Mouse (Mus musculus): ENCODE measurements at regions not wholly inside any gene's neighbourhood (a gene's known extent, or its start where the extent isn't known, plus 50 kb on each side); places are given as distances from the start of the nearest gene placed in this dataset.
A peak's percentile ranks its signal among the peaks of the same experiment; 100 is the strongest.

DNA sequence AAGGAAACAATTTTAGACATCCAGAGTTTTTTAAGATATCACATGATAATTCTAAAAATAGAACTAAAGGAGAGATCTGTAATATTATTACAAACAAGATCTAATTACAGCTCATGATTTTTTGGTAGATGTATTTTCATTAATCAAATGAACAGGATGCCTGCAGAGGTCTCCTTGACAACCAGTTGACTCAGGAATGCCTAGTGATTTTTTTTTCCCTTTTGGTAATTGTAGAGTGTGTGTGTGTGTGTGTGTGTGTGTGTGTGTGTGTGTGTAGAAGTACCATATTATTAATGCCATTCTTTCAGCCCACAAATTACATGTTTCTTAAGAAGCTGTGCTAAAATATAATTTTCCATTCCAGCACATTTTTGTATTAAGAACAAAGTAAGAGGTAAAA is 365.1 kb downstream of the Plod2 start:
- H3K36me3 ChIP-seq (ENCODE audit: insufficient read depth, low read length), result no peaks in the 10 kb centered on the region
- no peaks in the 10 kb centered on the region for H3K9me3 ChIP-seq (ENCODE audit: low read length)
- no peaks in the 10 kb centered on the region for H3K4me1 ChIP-seq (ENCODE audit: insufficient read depth, low read length)
- H3K4me3 ChIP-seq (ENCODE audit: low read length), result no peak overlapping the region
- H3K4me2 ChIP-seq (replicated peaks; ENCODE audit: low read depth, low read length), result no peak overlapping the region
- no peaks in the 10 kb centered on the region for H3K27me3 ChIP-seq (ENCODE audit: insufficient read depth, low read length)
- no peak overlapping the region for H3K9ac ChIP-seq (replicated peaks; ENCODE audit: low read length)
- no peak for ATAC-seq (ENCODE audit: low FRiP score, low TSS enrichment)
- no peak overlapping the region for H3K27ac ChIP-seq (ENCODE audit: low read length)

- Histone ChIP-seq H3K27me3 (ENCODE audit: insufficient read depth, low read length) (no peaks in the 10 kb centered on the region), H3K36me3 (ENCODE audit: insufficient read depth, low read length) (no peaks in the 10 kb centered on the region), H3K9ac (replicated peaks; ENCODE audit: low read length) (no peak overlapping the region), H3K4me2 (replicated peaks; ENCODE audit: low read depth, low read length) (no peak overlapping the region), H3K4me1 (ENCODE audit: insufficient read depth, low read length) (no peaks in the 10 kb centered on the region), H3K9me3 (ENCODE audit: low read length) (no peaks in the 10 kb centered on the region), H3K4me3 (ENCODE audit: low read length) (no peak overlapping the region), H3K27ac (ENCODE audit: low read length) (no peak overlapping the region)
- 0 out of 2 replicates have a peak, but pooled peaks have one; percentile 39 for ATAC-seq (ENCODE audit: low FRiP score, low TSS enrichment)
- 53% methylated on average over 1 of the region's 1 CpGs for WGBS
Measured at GRCm38 (mm10) chr9:92919396-92919795, 377.4 kb downstream of the Plod2 start.

- 37% methylated on average over 6 of the region's 6 CpGs for WGBS
- ATAC-seq (ENCODE audit: low FRiP score, low TSS enrichment), result peak; percentile 61; the same call in 1 of the 2 replicates
- no peak overlapping the region for H3K9ac ChIP-seq (replicated peaks; ENCODE audit: low read length)
Measured at GRCm38 (mm10) chr9:92930231-92930966, 388.4 kb downstream of the Plod2 start.

DNA sequence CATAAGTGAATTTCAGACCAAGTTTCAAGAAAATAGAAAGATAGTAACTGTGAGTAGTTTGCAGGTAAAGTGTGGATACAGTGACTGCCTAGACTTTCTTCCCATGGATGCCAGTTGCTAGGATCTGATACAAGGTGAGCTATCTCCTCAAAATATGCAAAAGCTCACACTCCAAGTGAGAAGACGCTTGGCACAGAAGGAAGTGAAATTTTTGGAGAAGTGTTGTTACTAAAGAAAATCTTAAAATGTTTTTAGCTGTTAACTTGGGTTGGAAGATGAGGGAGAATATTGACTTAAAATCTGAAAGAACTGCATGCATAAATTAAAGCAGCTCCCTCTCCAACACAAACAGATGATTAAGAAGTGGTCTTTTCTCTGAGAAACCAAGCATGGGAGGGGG is 395.8 kb downstream of the Plod2 start:
- H3K4me1 ChIP-seq (ENCODE audit: insufficient read depth, low read length), result no peaks in the 10 kb centered on the region
- no peak for ATAC-seq (ENCODE audit: low FRiP score, low TSS enrichment)
- WGBS, result 85% methylated on average over 1 of the region's 1 CpGs
- no peak overlapping the region for H3K4me3 ChIP-seq (ENCODE audit: low read length)
- no peaks in the 10 kb centered on the region for H3K36me3 ChIP-seq (ENCODE audit: insufficient read depth, low read length)
- no peak overlapping the region for H3K27ac ChIP-seq (ENCODE audit: low read length)
- no peak overlapping the region for H3K4me2 ChIP-seq (replicated peaks; ENCODE audit: low read depth, low read length)
- H3K9me3 ChIP-seq (ENCODE audit: low read length), result peaks cover 9% of the 10 kb centered on the region
- H3K27me3 ChIP-seq (ENCODE audit: insufficient read depth, low read length), result no peaks in the 10 kb centered on the region
- no peak overlapping the region for H3K9ac ChIP-seq (replicated peaks; ENCODE audit: low read length)

More at GRCm38 (mm10) chr9:92930231-92930966, 388.4 kb downstream of the Plod2 start:
- no peak overlapping the region for H3K27ac ChIP-seq (ENCODE audit: low read length)
- no peaks in the 10 kb centered on the region for H3K36me3 ChIP-seq (ENCODE audit: insufficient read depth, low read length)
- H3K27me3 ChIP-seq (ENCODE audit: insufficient read depth, low read length), result no peaks in the 10 kb centered on the region
- H3K4me3 ChIP-seq (ENCODE audit: low read length), result no peak overlapping the region
- peaks cover 5% of the 10 kb centered on the region; the same call in 1 of the 2 replicates for H3K9me3 ChIP-seq (ENCODE audit: low read length)
- H3K4me2 ChIP-seq (replicated peaks; ENCODE audit: low read depth, low read length), result no peak overlapping the region
- H3K4me1 ChIP-seq (ENCODE audit: insufficient read depth, low read length), result no peaks in the 10 kb centered on the region

DNA sequence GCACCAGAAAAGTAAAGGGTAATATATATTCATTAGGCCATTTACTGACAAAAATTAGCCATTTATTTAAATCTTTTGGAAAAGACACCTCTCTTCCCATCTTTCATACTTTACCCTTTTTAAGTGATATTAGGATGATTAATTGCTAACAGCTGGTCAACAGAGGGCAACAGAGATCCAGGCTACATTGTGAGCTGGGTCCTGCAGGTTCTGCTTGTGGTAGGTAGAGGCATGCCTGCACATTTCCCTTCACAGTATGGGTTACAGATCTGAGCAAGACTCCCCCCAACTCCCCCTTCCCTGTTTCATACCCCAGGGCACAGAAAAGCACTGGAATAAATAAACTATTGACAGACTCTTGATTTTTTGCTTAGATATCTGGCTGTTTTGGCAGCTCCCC is 408.1 kb downstream of the Plod2 start:
- Histone ChIP-seq H3K27ac (ENCODE audit: low read length) (no peak overlapping the region), H3K4me3 (ENCODE audit: low read length) (no peak overlapping the region), H3K9me3 (ENCODE audit: low read length) (no peaks in the 10 kb centered on the region), H3K4me2 (replicated peaks; ENCODE audit: low read depth, low read length) (no peak overlapping the region), H3K27me3 (ENCODE audit: insufficient read depth, low read length) (no peaks in the 10 kb centered on the region), H3K9ac (replicated peaks; ENCODE audit: low read length) (no peak overlapping the region), H3K36me3 (ENCODE audit: insufficient read depth, low read length) (no peaks in the 10 kb centered on the region), H3K4me1 (ENCODE audit: insufficient read depth, low read length) (no peaks in the 10 kb centered on the region)
- no peak for ATAC-seq (ENCODE audit: low FRiP score, low TSS enrichment)

DNA sequence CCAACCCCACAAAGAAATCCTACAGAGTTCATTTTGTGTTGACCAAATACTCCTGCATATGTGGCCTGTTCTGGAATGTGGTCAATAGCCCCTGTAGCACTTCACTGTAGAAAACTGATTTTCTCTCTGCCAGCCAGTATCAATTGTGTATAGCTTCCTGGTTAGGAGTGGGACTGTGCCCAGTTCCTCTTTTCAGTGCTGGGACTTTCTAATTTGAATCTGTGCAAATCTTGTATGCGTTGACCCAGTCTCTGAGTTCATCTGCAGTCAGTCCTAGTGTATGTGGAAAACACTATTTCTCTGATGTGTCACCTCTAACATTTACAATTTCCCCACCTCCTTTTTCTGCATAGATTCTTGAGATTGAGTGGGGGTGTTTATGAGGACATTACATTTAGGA is 421.3 kb downstream of the Plod2 start:
- H3K9me3 ChIP-seq (ENCODE audit: low read length), result no peaks in the 10 kb centered on the region
- no peak overlapping the region for H3K4me2 ChIP-seq (replicated peaks; ENCODE audit: low read depth, low read length)
- WGBS, result 97% methylated on average over 1 of the region's 1 CpGs
- no peak for ATAC-seq (ENCODE audit: low FRiP score, low TSS enrichment)
- H3K4me1 ChIP-seq (ENCODE audit: insufficient read depth, low read length), result no peaks in the 10 kb centered on the region
- H3K9ac ChIP-seq (replicated peaks; ENCODE audit: low read length), result no peak overlapping the region
- H3K27me3 ChIP-seq (ENCODE audit: insufficient read depth, low read length), result no peaks in the 10 kb centered on the region
- no peak overlapping the region for H3K4me3 ChIP-seq (ENCODE audit: low read length)
- no peaks in the 10 kb centered on the region for H3K36me3 ChIP-seq (ENCODE audit: insufficient read depth, low read length)
- no peak overlapping the region for H3K27ac ChIP-seq (ENCODE audit: low read length)

GRCm38 (mm10) chr9:92991759-92992158 is 449.7 kb downstream of the Plod2 start:
- Histone ChIP-seq H3K27ac (ENCODE audit: low read length) (no peak overlapping the region), H3K4me2 (replicated peaks; ENCODE audit: low read depth, low read length) (no peak overlapping the region), H3K9ac (replicated peaks; ENCODE audit: low read length) (no peak overlapping the region), H3K4me1 (ENCODE audit: insufficient read depth, low read length) (no peaks in the 10 kb centered on the region), H3K4me3 (ENCODE audit: low read length) (no peak overlapping the region), H3K9me3 (ENCODE audit: low read length) (peaks cover 6% of the 10 kb centered on the region; the same call in 1 of the 2 replicates), H3K27me3 (ENCODE audit: insufficient read depth, low read length) (no peaks in the 10 kb centered on the region), H3K36me3 (ENCODE audit: insufficient read depth, low read length) (no peaks in the 10 kb centered on the region)
- ATAC-seq (ENCODE audit: low FRiP score, low TSS enrichment), result peak; percentile 42; the same call in 1 of the 2 replicates
- WGBS, result 44% methylated on average over 6 of the region's 6 CpGs

- H3K27me3 ChIP-seq (ENCODE audit: insufficient read depth, low read length), result no peaks in the 10 kb centered on the region
- H3K4me3 ChIP-seq (ENCODE audit: low read length), result no peak overlapping the region
- no peak for ATAC-seq (ENCODE audit: low FRiP score, low TSS enrichment)
- no peaks in the 10 kb centered on the region for H3K36me3 ChIP-seq (ENCODE audit: insufficient read depth, low read length)
- no peak overlapping the region for H3K27ac ChIP-seq (ENCODE audit: low read length)
- H3K9me3 ChIP-seq (ENCODE audit: low read length), result peaks cover 6% of the 10 kb centered on the region; the same call in 1 of the 2 replicates
- no peak overlapping the region for H3K9ac ChIP-seq (replicated peaks; ENCODE audit: low read length)
- 85% methylated on average over 2 of the region's 2 CpGs for WGBS
- H3K4me2 ChIP-seq (replicated peaks; ENCODE audit: low read depth, low read length), result no peak overlapping the region
- no peaks in the 10 kb centered on the region for H3K4me1 ChIP-seq (ENCODE audit: insufficient read depth, low read length)
Measured at GRCm38 (mm10) chr9:92996156-92996555, 454.1 kb downstream of the Plod2 start.

DNA sequence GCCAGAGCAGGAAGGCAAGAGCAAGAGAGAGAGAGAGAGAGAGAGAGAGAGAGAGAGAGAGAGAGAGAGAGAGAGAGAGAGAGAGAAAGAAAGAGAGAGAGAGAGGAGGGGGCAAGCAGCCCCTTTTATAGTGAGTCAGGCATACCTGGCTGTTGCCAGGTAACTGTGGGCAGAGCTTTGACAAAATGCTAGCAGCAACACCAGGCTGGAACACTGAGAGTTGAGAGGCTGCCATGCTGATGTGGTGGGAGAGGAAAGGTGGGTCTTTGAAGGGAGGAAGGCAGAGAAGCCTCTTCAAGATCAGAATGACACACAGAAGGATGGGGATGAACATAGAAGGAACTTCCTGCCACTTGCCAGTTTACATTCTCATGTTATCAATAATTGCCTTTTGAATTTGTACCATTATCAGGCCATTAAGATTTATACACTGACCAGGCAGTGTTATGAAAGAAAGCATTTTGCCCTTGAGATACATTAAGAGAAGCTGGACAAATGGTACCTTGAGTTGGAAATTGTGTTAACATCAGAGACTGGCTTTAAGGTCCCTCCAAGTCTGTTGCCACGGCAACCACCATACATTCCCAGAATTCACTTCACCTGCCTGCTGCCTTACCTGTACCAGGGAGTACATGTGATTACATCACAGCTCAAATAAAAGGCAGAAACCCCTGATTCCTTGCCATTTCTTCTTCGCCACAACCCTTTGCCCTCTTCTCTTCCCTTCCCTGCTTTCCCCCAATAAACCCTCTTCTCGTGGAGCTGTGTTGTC is 463.3 kb downstream of the Plod2 start:
- 85% methylated on average over 3 of the region's 3 CpGs for WGBS
- no peak for ATAC-seq (ENCODE audit: low FRiP score, low TSS enrichment)
- no peak overlapping the region for H3K4me3 ChIP-seq (ENCODE audit: low read length)

More for the DNA sequence above, 463.3 kb downstream of the Plod2 start:
- Histone ChIP-seq H3K9me3 (ENCODE audit: low read length) (no peaks in the 10 kb centered on the region), H3K4me2 (replicated peaks; ENCODE audit: low read depth, low read length) (no peak overlapping the region), H3K4me1 (ENCODE audit: insufficient read depth, low read length) (no peaks in the 10 kb centered on the region), H3K36me3 (ENCODE audit: insufficient read depth, low read length) (no peaks in the 10 kb centered on the region), H3K27me3 (ENCODE audit: insufficient read depth, low read length) (no peaks in the 10 kb centered on the region), H3K9ac (replicated peaks; ENCODE audit: low read length) (no peak overlapping the region), H3K27ac (ENCODE audit: low read length) (no peak overlapping the region)

Measured in kidney, embryonic 16.5 days (tissue).